Mouse (Mus musculus) thymus, adult 2 months (tissue): Measurements from ENCODE around the gene Fgfr3. TPM values are rescaled to one million over a fixed set of nuclear protein-coding genes. Genes with fewer than 3 reads are reported as not detected.

Source experiments
- DNase-seq: peaks from one replicate; pipeline ENCODE4 v3.0.0; 2021
- H3K27ac ChIP-seq: fragments of 200-500 bp; 2 replicates; pipeline ENCODE4 v1.5.1; 2012; ENCODE audit warnings: low read length, control low read depth; ENCODE audit not compliant: control insufficient read depth, insufficient read depth
- H3K27me3 ChIP-seq: fragments of 200-500 bp; 2 replicates; pipeline ENCODE4 v1.6.1; 2012; ENCODE audit warnings: mild to moderate bottlenecking, low read length, moderate library complexity, mixed read lengths; ENCODE audit not compliant: control insufficient read depth, insufficient read depth
- H3K36me3 ChIP-seq: fragments of 200-500 bp; 2 replicates; pipeline ENCODE4 v1.6.1; 2012; ENCODE audit warnings: mild to moderate bottlenecking, low read length, moderate library complexity; ENCODE audit not compliant: control insufficient read depth, insufficient read depth
- H3K4me1 ChIP-seq: fragments of 200-500 bp; replicated peaks from 2 replicates; pipeline ENCODE4 v1.6.1; 2012; ENCODE audit warnings: low read length; ENCODE audit not compliant: control insufficient read depth, insufficient read depth
- H3K4me3 ChIP-seq: fragments of 200-500 bp; 2 replicates; pipeline ENCODE4 v1.5.1; 2012; ENCODE audit warnings: mild to moderate bottlenecking, low read length, control low read depth, moderate library complexity; ENCODE audit not compliant: control insufficient read depth, insufficient read depth
- CTCF ChIP-seq: fragments of 200-500 bp; IDR thresholded peaks from 2 replicates; pipeline ENCODE4 v1.5.1; 2012; ENCODE audit warnings: mild to moderate bottlenecking, control low read depth, low read length, moderate library complexity, borderline replicate concordance; ENCODE audit not compliant: control insufficient read depth, poor library complexity, insufficient read depth; ENCODE audit errors: extremely low read depth
- POLR2A ChIP-seq: fragments of 200-500 bp; IDR thresholded peaks from 2 replicates; pipeline ENCODE4 v1.6.1; 2012; ENCODE audit warnings: mild to moderate bottlenecking, low read length, control low read depth, moderate library complexity; ENCODE audit not compliant: control insufficient read depth, poor library complexity, insufficient read depth; ENCODE audit errors: extremely low read depth
- WGBS: fragments of 180-500 bp; shearing (Covaris S2); methylation state at CpG from one replicate; pipeline ENCODE4 v1.1.7; 2018; 5-methylcytosine and 5-hydroxymethylcytosine counted together
- polyA plus RNA-seq: library from polyadenylated mRNA; depleted of rRNA; stranded (reverse); fragments of >200 nt; gene quantifications from 2 replicates; pipeline ENCODE4 v1.2.3, GENCODE M21; 2012; rRNA removed

Gene Fgfr3
- 4.8 and 6.3 TPM in 2 replicates for polyA plus RNA-seq

DNA sequence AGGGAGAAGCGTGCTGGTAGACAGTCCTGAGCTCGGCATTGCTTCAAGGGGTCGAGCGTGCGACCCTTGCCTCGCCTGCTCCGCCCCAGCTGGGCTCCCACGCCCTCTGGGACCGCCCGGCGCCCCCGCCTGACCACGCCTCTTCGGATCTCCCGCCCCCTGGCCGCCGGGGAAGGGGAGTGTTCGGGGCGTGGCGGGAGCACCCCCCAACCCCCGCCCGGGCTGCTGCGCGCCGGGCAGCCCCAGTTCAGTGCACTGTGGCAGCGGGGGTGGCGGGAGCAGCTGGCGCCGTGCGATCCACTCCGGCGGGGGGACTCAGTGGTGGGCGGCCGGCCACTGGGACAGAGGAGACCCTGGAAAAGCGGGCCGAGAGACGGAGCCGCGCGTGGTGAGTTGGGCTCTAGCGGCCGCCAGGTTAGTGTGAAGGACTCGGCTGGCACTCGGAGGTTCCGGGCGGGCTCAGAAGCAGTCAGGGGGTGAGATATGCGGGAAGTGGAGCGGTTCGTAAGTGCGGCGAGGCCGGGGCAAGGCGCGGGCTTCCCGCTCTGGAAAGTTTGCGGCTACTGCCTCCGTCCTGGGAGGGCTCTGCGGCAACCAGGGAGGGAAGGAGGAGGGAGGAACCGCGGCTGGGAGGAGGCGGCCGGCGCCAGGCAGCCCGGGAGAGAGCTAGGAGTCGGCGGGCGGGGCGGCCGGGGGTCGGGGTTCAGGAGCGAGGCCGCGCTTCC is at the start of gene Fgfr3:
Gene Fgfr3 (plus strand): TSS at position 134 of the 725 bp plus-strand sequence.
- H3K27ac ChIP-seq: no peak within 1 kb of the TSS
- under 1% methylated on average over 73 of the region's 73 CpGs for WGBS
- H3K36me3 ChIP-seq: no peaks in the 10 kb centered on the region
- peak within 1 kb of the TSS; percentile 54 for H3K4me3 ChIP-seq
- peaks cover 26% of the 10 kb centered on the region; the same call in 1 of the 2 replicates for H3K27me3 ChIP-seq
- no peak for TF ChIP-seq POLR2A
- TF ChIP-seq CTCF: peak; percentile 31; the same call in 1 of the 2 replicates
- peaks cover 18% of the 10 kb centered on the region for H3K4me1 ChIP-seq
- DNase-seq: peak; percentile 67

GRCm38 (mm10) chr5:33674439-33674838 is 47.0 kb upstream of the Fgfr3 start:
- Histone ChIP-seq H3K36me3 (peaks cover 32% of the 10 kb centered on the region), H3K4me3 (no peak overlapping the region)

GRCm38 (mm10) chr5:33675964-33676363 is 45.5 kb upstream of the Fgfr3 start:
- Histone ChIP-seq H3K4me3 (no peak overlapping the region), H3K36me3 (peaks cover 16% of the 10 kb centered on the region), H3K4me1 (peaks cover 2% of the 10 kb centered on the region; the same call in 1 of the 2 replicates), H3K27me3 (no peaks in the 10 kb centered on the region), H3K27ac (no peak overlapping the region)
- WGBS: 0% methylated on average over 1 of the region's 1 CpGs
- peak; percentile 26 for DNase-seq
- no peak for TF ChIP-seq POLR2A
- no peak for TF ChIP-seq CTCF

More at GRCm38 (mm10) chr5:33674439-33674838, 47.0 kb upstream of the Fgfr3 start:
- no peak for DNase-seq
- 96% methylated on average over 3 of the region's 3 CpGs for WGBS
- no peak overlapping the region for H3K27ac ChIP-seq
- TF ChIP-seq POLR2A: no peak
- H3K4me1 ChIP-seq: no peaks in the 10 kb centered on the region
- no peaks in the 10 kb centered on the region for H3K27me3 ChIP-seq

DNA sequence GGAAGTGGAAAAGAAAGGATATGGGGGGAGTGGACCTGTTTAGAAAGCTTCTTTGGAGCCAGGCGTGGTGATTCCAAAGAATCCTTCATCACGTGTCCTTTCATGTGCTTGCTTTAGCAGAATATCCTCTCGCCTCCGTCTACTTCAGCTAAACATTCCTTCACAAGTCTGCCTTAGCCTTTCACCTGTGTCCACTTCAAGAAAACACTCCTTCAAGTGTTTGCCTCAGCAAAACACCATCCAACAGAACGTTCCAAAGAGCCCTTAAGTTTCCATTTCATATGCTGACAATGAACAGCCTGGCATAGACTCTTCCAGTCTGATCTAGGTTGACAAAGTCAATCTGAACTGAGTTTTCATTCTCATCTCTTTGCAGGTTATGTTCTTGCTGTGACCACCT is 43.2 kb upstream of the Fgfr3 start:
- no peak for DNase-seq

DNA sequence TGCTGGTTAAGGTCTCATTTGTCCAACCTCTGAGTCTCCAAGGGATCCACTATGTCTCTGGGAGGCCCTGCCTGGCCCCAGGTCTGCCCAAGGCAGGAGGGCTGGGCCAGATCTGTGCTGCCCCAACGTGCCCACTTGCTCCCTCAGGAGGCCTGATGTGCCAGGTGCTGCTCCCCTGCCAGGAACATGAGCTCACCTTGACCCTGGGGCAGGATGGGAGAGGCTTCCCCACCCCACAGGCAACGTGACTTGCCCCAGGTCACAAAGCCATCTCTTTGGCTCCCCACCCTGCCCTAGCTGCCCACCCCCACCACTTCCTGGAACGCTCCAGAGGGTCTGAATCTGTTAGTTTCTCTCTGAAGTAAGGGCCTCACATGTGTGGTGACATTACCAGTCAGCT is 40.4 kb upstream of the Fgfr3 start:
- no peak for DNase-seq
- H3K4me3 ChIP-seq: no peak overlapping the region

More for the DNA sequence above, 43.2 kb upstream of the Fgfr3 start:
- H3K36me3 ChIP-seq: no peaks in the 10 kb centered on the region
- no peaks in the 10 kb centered on the region for H3K27me3 ChIP-seq
- 93% methylated on average over 5 of the region's 5 CpGs for WGBS
- H3K27ac ChIP-seq: no peak overlapping the region
- H3K4me1 ChIP-seq: peaks cover 12% of the 10 kb centered on the region
- TF ChIP-seq POLR2A (no peak), CTCF (no peak)
- H3K4me3 ChIP-seq: no peak overlapping the region

GRCm38 (mm10) chr5:33681611-33682388 is 39.7 kb upstream of the Fgfr3 start:
- TF ChIP-seq CTCF (no peak), POLR2A (no peak)
- no peak for DNase-seq
- 32% methylated on average over 15 of the region's 15 CpGs for WGBS

More for the DNA sequence above, 40.4 kb upstream of the Fgfr3 start:
- Histone ChIP-seq H3K36me3 (no peaks in the 10 kb centered on the region), H3K4me1 (peaks cover 12% of the 10 kb centered on the region), H3K27me3 (no peaks in the 10 kb centered on the region), H3K27ac (no peak overlapping the region)
- 32% methylated on average over 3 of the region's 3 CpGs for WGBS
- TF ChIP-seq CTCF: no peak
- no peak for TF ChIP-seq POLR2A

GRCm38 (mm10) chr5:33682963-33683362 is 38.5 kb upstream of the Fgfr3 start:
- Histone ChIP-seq H3K4me3 (no peak overlapping the region), H3K4me1 (peaks cover 12% of the 10 kb centered on the region), H3K27ac (no peak overlapping the region), H3K36me3 (no peaks in the 10 kb centered on the region), H3K27me3 (no peaks in the 10 kb centered on the region)
- WGBS: 37% methylated on average over 4 of the region's 4 CpGs
- DNase-seq: no peak
- TF ChIP-seq CTCF: no peak
- TF ChIP-seq POLR2A: no peak

More at GRCm38 (mm10) chr5:33681611-33682388, 39.7 kb upstream of the Fgfr3 start:
- peaks cover 12% of the 10 kb centered on the region for H3K4me1 ChIP-seq
- no peaks in the 10 kb centered on the region for H3K27me3 ChIP-seq
- no peaks in the 10 kb centered on the region for H3K36me3 ChIP-seq
- no peak overlapping the region for H3K27ac ChIP-seq
- H3K4me3 ChIP-seq: no peak overlapping the region
